Mouse (Mus musculus) lung, postnatal 14 days (tissue): ENCODE data around the gene 6430628N08Rik.

Experiments used
- DNase-seq: peaks from one replicate; pipeline ENCODE4 v3.0.0; 2021

6430628N08Rik gene

DNA sequence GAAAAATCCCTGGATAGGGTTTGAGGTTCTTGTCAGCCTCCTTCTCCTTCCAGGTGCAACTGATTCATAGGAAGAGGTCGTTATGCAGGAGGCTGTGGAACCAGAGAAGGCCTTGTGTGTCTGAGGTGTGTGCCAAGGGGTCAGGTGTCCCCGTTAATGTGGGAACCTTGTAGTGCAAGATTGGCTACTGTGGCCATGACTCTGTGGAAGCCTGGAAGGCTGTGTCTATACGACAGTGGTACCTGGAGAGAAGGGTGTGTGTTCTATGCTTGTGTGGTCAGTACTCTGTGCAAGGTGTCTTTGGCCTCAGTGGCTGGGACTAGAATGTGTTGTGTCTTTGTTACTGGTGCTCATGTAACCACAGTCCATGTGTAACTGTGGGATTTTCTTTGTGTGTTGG is 50.2 kb downstream of the 6430628N08Rik start:
- DNase-seq = no peak

GRCm38 (mm10) chr4:115941242-115941820 is 50.9 kb downstream of the 6430628N08Rik start:
- DNase-seq = no peak

GRCm38 (mm10) chr4:115943669-115944314 is 53.3 kb downstream of the 6430628N08Rik start:
- no peak for DNase-seq
